Mouse (Mus musculus): ENCODE measurements around the gene 4930518I15Rik. TPM values are rescaled to one million over a fixed set of nuclear protein-coding genes. Genes with fewer than 3 reads are reported as not detected.
"Not testable (repeated sequence)": the region's sequence is repeated elsewhere in the genome, so short reads cannot be mapped to it uniquely, and the experiment has no call there.

Gene 4930518I15Rik
- polyA plus RNA-seq, 1 experiment from 2014 or later: 14.0 TPM

DNA sequence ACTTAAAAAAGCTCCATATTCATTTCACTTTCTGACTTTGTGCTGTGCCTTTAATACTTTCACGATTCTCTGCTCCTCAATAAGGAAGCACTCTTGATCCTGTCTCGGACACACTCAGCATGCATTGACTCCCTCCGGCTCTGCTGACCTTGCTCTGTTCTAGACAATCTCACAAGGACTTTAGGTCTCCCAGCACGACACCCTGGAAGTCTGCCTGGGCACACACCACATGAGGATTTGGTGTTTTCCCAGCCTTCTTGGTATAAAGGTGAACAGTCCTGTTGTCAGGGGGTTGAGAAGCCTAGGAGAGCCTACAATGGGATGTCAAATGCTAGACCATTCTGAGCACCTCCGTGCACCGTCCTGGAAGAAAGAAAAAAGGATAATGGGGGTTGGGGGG lies 35.1 kb upstream of the 4930518I15Rik start:
- H3K9me3 ChIP-seq (replicated peaks): no peaks in the 10 kb centered on the region
- H3K36me3 ChIP-seq (ENCODE audit: poor library complexity, severe bottlenecking): no peaks in the 10 kb centered on the region
- H3K27ac ChIP-seq: no peak overlapping the region
- ATAC-seq: no peak
- WGBS: 70% methylated on average over 6 of the region's 6 CpGs
- no peaks in the 10 kb centered on the region for H3K27me3 ChIP-seq
- H3K9ac ChIP-seq: no peak overlapping the region
- no peak overlapping the region for H3K4me3 ChIP-seq
- H3K4me1 ChIP-seq: peaks cover 8% of the 10 kb centered on the region
- no peak overlapping the region for H3K4me2 ChIP-seq

DNA sequence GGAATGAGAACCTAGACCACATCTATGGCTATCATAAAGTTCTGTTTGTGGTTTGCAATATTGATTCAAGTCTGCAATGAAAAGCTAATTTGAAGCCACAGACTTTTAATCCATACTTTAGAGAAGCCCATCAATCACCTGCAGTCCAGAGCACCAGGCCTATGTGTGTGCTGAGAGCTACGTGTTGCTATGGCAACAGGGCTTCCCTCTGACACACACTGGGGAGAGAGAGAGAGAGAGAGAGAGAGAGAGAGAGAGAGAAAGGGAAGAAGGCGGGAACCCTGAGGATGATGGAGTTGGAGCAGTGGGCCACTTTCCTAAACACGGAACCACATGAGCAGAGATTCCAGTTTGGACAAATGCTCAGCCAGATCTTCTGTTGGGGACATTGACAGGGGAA lies 34.5 kb upstream of the 4930518I15Rik start:
- 41% methylated on average over 3 of the region's 3 CpGs for WGBS
- H3K9me3 ChIP-seq (replicated peaks): no peaks in the 10 kb centered on the region
- H3K27me3 ChIP-seq: no peaks in the 10 kb centered on the region
- no peak overlapping the region for H3K27ac ChIP-seq
- no peak for ATAC-seq
- H3K9ac ChIP-seq: no peak overlapping the region
- no peak overlapping the region for H3K4me2 ChIP-seq
- H3K4me1 ChIP-seq: peaks cover 8% of the 10 kb centered on the region
- H3K36me3 ChIP-seq (ENCODE audit: poor library complexity, severe bottlenecking): no peaks in the 10 kb centered on the region
- no peak overlapping the region for H3K4me3 ChIP-seq

DNA sequence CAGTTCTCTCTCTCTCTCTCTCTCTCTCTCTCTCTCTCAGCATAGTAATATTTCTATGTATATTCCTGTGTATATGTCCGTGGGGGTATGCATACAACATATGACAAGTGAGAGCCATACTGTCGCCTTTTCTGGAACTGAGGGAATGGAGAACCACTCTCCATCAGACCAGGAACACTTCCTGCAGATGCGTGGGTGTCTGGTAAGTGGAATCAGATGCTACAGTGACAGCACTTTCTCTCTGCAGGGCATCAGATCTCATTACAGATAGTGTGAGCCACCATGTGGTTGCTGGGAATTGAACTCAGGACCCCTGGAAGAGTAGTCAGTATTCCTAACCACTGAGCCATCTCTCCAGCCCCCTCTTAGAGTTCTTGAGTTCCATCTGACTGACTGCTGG lies 30.7 kb upstream of the 4930518I15Rik start:
- no peak overlapping the region for H3K4me3 ChIP-seq
- no peaks in the 10 kb centered on the region for H3K36me3 ChIP-seq (ENCODE audit: poor library complexity, severe bottlenecking)
- peaks cover 8% of the 10 kb centered on the region for H3K4me1 ChIP-seq
- H3K9me3 ChIP-seq (replicated peaks): no peaks in the 10 kb centered on the region
- no peak overlapping the region for H3K9ac ChIP-seq
- 73% methylated on average over 3 of the region's 3 CpGs for WGBS
- H3K4me2 ChIP-seq: no peak overlapping the region
- no peak for ATAC-seq
- no peak overlapping the region for H3K27ac ChIP-seq
- no peaks in the 10 kb centered on the region for H3K27me3 ChIP-seq

DNA sequence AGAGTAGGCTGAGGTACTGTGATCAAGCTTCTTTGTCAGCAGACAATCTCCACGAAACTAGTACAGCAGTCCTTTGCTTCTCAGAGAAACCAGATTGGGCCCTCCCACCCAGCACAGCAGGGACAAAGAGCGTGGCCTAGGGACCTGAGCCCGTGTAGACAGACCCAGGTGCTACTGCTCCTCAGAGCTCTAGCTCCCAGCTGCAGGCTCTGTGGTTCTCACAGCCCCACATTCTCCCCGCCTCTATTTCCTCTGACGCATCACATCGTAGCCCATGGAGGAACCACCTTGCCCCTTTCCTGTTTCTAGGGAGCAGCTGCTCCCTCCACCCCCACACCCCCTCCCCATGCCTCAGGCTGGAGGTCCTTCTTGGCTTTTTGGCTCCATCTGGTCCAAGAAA lies 29.3 kb upstream of the 4930518I15Rik start, which contains the start of gene Sla2:
Gene Sla2 (minus strand): TSS at position 176 of the 400 bp plus-strand sequence.
- Histone ChIP-seq H3K27me3 (no peaks in the 10 kb centered on the region), H3K4me3 (no peak within 1 kb of the TSS), H3K27ac (no peak within 1 kb of the TSS), H3K4me1 (peaks cover 3% of the 10 kb centered on the region), H3K9ac (no peak within 1 kb of the TSS), H3K36me3 (ENCODE audit: poor library complexity, severe bottlenecking) (no peaks in the 10 kb centered on the region), H3K9me3 (replicated peaks) (no peaks in the 10 kb centered on the region), H3K4me2 (no peak within 1 kb of the TSS)
- ATAC-seq: no peak
- 79% methylated on average over 6 of the region's 6 CpGs for WGBS

DNA sequence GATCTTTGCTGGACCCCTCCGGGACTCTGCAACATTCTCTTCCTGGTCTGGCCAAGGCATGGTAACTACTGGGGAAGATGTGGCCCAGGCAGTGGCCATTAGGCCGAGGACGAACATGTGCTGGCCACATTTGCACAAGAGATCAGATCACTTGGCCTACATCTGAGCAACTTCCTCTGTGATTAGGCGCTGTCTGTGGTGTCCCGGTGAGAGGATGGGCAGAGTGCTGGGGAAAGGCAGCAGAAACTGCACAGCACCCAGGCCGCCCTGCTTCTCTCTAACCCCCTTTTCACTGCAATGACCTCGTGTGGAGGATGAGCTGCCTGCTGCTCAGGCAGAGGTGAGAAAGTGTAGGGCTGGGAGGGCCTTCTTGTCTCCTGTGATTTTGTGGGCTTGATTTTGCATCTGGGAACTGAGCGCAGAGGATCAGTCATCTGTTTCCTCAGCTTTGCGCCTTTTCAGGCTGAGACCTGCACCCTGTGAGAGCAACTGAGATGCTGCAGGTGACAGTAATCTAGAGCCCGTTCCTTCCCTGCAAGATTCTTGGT lies 28.4 kb upstream of the 4930518I15Rik start:
- H3K4me3 ChIP-seq: no peak overlapping the region
- no peak overlapping the region for H3K4me2 ChIP-seq
- no peaks in the 10 kb centered on the region for H3K9me3 ChIP-seq (replicated peaks)
- no peaks in the 10 kb centered on the region for H3K36me3 ChIP-seq (ENCODE audit: poor library complexity, severe bottlenecking)
- ATAC-seq: no peak
- no peak overlapping the region for H3K27ac ChIP-seq
- no peaks in the 10 kb centered on the region for H3K27me3 ChIP-seq
- no peak overlapping the region for H3K9ac ChIP-seq
- no peaks in the 10 kb centered on the region for H3K4me1 ChIP-seq
- 82% methylated on average over 10 of the region's 10 CpGs for WGBS

DNA sequence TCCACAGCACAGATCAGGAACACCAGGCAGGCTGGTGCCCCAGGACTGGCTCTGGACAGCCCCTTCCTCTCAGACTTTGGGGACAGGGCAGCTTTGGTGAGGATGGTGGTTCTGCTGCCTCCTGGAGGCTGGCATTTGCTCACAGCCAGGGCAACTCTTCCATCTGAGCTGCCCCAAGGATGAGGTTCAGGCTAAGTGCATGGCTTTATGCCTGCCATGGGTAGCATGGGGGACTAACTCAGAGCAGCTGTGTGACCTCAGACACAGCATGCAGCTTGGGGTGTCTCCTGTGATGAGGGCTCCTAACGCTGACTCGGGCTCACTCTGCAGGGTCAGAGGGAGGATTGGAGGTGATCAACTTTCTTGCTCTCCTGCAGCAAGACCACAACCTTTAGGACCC lies 27.9 kb upstream of the 4930518I15Rik start:
- not testable (repeated sequence) for H3K9me3 ChIP-seq (replicated peaks)
- 87% methylated on average over 2 of the region's 2 CpGs for WGBS

DNA sequence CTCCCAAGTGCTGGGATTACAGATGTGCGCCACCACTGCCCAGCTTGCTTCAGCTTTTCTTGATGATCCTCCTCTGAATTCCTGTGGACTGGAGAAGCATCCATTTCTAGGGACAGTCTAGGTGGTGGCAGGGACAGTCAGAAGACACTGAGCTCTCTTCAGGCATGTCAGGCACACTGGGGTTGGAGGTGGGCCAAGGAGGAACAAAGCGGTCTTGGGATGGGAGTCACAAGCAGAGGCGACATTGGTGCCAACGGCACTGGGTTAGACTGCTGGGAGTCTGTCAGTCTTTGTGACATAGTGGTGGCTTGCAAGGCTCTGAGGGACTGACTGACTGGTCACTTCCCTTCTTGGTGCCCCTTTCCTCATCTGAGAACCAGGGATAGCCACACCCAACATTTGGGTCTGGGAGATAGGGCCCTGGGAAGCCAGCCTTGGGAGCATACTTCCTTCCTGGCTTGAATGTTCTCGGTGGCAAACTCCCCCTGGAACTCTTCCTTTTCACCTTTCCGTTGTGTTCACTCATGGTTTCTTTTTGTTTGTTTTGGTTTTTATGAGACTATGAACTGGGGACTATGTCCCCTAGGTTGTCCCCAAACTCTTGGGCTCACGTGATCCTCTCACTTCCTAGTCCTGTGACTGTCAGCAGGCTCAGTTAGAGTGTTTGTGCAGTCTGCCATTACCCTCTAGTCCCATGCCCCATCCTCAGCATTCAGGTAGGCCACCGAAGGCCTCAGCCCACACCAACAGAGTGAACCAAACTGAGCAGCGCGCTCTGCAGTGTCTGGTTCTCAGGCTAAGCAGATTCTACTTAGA lies 26.9 kb upstream of the 4930518I15Rik start:
- no peaks in the 10 kb centered on the region for H3K9me3 ChIP-seq (replicated peaks)
- no peak overlapping the region for H3K9ac ChIP-seq
- WGBS: 86% methylated on average over 10 of the region's 10 CpGs
- H3K4me1 ChIP-seq: no peaks in the 10 kb centered on the region
- no peak overlapping the region for H3K4me2 ChIP-seq
- H3K36me3 ChIP-seq (ENCODE audit: poor library complexity, severe bottlenecking): no peaks in the 10 kb centered on the region
- H3K27me3 ChIP-seq: no peaks in the 10 kb centered on the region
- H3K4me3 ChIP-seq: no peak overlapping the region
- ATAC-seq: no peak
- no peak overlapping the region for H3K27ac ChIP-seq

More for the DNA sequence above, 27.9 kb upstream of the 4930518I15Rik start:
- not testable (repeated sequence) for ATAC-seq; H3K36me3 ChIP-seq (ENCODE audit: poor library complexity, severe bottlenecking); H3K27ac ChIP-seq; H3K27me3 ChIP-seq; H3K4me1 ChIP-seq; H3K4me2 ChIP-seq; H3K9ac ChIP-seq; H3K4me3 ChIP-seq

DNA sequence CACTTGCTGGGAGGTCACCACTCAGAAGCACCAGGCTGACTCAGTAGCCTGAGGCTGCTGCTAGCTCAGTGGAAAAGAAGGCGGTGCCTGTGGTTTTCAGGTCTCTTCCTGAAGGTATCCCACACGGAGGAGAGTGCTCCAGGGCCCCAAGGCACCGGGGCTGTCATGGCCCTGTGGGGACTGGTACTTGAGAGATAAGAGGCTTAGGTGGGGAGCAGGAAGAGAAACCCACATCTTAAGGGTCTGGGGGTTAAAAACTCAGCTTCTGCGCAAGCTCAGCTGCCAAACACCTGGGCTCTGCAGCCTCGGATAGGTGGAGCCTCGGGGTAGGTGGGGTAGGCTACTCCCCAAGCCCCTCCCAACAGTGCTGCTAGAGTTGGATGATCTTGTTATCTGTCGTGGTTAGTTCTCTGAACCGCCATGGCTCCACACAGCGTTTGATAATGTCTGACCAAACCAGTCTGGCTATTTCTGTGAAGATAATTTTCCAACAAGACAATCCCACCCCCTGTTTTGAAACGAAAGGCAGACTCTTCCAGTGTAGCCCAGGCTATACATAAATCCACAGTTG lies 24.8 kb upstream of the 4930518I15Rik start:
- H3K27ac ChIP-seq: no peak overlapping the region

DNA sequence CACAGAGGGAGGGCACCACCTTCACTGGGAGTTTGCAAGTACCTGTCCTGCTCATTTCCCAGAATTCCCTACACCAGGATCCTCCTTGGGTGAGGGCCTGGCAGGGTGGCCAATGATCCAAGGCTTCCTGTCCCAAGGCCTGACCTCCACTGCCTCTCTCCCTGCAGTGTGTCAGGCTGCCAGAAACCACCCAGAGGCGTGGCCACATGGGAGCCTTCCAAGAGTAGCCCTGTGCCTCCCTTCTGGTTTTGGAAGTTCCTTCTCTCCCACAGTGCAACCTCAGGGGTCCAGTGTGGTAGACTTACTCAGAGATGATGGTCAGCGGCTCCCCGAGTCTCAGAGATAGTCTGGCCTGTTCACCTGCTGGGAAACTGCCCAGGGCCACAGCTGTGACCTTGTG lies 21.8 kb upstream of the 4930518I15Rik start:
- Histone ChIP-seq H3K4me2 (no peak overlapping the region), H3K27ac (no peak overlapping the region), H3K27me3 (no peaks in the 10 kb centered on the region), H3K36me3 (ENCODE audit: poor library complexity, severe bottlenecking) (peaks cover 10% of the 10 kb centered on the region), H3K9ac (no peak overlapping the region), H3K4me3 (no peak overlapping the region), H3K9me3 (replicated peaks) (no peaks in the 10 kb centered on the region), H3K4me1 (no peaks in the 10 kb centered on the region)
- ATAC-seq: no peak
- 88% methylated on average over 3 of the region's 3 CpGs for WGBS

More for the DNA sequence above, 24.8 kb upstream of the 4930518I15Rik start:
- H3K9me3 ChIP-seq (replicated peaks): no peaks in the 10 kb centered on the region
- no peak for ATAC-seq
- H3K4me1 ChIP-seq: no peaks in the 10 kb centered on the region
- H3K36me3 ChIP-seq (ENCODE audit: poor library complexity, severe bottlenecking): no peaks in the 10 kb centered on the region
- no peak overlapping the region for H3K4me3 ChIP-seq
- H3K27me3 ChIP-seq: no peaks in the 10 kb centered on the region
- H3K9ac ChIP-seq: no peak overlapping the region
- no peak overlapping the region for H3K4me2 ChIP-seq
- 49% methylated on average over 10 of the region's 10 CpGs for WGBS

DNA sequence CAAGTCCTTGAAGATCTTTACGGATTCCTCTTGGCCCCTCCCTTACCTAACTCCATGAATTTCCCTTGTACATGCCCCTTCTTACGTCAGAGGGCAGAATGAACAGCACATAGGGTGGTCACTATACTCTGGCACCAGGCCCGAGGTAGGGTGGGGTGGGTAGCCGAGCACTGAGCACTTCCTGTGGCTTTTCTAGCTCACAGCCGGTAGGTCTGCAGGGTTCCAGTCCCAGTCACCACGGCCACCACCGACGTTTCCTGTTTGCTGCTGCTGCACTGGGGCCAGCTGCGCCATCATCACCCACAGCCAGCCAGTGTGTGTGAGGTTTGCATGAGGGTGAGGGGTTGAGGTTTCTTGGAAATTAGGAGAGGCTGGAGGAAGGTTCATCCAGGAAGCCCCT lies 20.0 kb upstream of the 4930518I15Rik start:
- WGBS: 73% methylated on average over 9 of the region's 9 CpGs
- peaks cover 27% of the 10 kb centered on the region for H3K36me3 ChIP-seq (ENCODE audit: poor library complexity, severe bottlenecking)
- no peak for ATAC-seq
- no peaks in the 10 kb centered on the region for H3K27me3 ChIP-seq
- H3K27ac ChIP-seq: no peak overlapping the region
- H3K9me3 ChIP-seq (replicated peaks): no peaks in the 10 kb centered on the region
- no peaks in the 10 kb centered on the region for H3K4me1 ChIP-seq
- H3K4me3 ChIP-seq: no peak overlapping the region
- H3K9ac ChIP-seq: no peak overlapping the region
- no peak overlapping the region for H3K4me2 ChIP-seq

DNA sequence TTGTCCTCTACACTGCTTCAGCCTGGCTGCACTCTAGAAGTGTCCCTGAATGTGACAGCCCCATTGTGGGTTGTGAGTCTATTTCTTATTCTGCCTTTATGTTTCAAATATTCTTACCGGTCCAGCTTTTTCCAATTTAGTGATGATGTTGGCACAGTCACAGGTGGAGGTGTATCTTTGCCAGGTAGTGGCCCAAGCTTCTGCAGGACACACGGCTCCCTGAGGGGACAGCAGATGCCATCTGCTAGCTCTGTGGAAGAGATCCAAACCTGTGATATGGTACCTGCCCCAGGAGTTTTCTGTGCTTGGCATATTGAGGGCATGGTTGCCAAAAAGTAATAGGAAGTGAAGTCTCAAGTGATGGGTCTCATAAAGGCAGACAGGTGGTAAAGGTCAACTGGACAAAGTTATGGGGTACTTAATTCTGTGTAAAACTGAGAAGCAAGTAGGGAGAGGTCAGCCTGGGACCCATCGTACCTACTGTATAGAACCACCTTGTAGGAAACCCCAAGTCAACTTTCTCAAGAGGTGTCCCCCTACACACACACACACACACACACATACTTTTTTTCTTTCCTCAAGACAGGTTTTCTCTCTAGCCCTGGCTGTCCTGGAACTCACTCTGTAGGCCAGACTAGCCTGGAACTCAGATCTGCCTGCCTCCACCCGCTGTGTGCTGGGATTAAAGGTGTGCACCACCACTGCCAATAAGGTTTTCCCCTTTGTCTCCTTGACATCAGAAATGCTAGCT lies 17.2 kb upstream of the 4930518I15Rik start:
- 96% methylated on average over 4 of the region's 4 CpGs for WGBS
- H3K36me3 ChIP-seq (ENCODE audit: poor library complexity, severe bottlenecking): peaks cover 49% of the 10 kb centered on the region

More for the DNA sequence above, 17.2 kb upstream of the 4930518I15Rik start:
- no peak overlapping the region for H3K4me2 ChIP-seq
- no peaks in the 10 kb centered on the region for H3K4me1 ChIP-seq
- no peaks in the 10 kb centered on the region for H3K9me3 ChIP-seq (replicated peaks)
- H3K4me3 ChIP-seq: no peak overlapping the region
- no peak for ATAC-seq
- H3K9ac ChIP-seq: no peak overlapping the region
- no peaks in the 10 kb centered on the region for H3K27me3 ChIP-seq
- no peak overlapping the region for H3K27ac ChIP-seq
